Mouse (Mus musculus): Measurements from ENCODE around the gene Ank.

Gene Ank

DNA sequence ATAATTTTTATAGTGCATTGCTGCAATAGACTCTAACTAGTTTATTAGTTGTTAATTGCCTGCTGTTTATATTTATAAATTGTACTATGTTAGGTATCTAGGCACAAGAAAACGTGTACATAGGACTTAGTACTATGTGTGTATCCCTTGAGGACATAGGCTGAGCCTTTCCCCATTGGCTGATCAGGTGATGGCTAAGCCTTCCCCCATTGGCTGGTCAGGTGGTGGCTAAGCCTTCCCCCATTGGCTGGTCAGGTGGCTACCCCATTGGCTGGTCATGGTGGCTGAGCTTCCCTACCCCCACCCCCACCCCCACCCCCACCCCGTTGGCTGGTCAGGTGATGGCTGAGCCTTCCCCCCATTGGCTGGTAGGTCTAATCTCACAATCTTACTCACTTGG, 113.4 kb downstream of the Ank start:
- DNase-seq = no peak

- DNase-seq = no peak
Measured at GRCm38 (mm10) chr15:27580771-27581170, 114.3 kb downstream of the Ank start.

- peak; percentile 43 for DNase-seq
Measured at GRCm38 (mm10) chr15:27581640-27582039, 115.2 kb downstream of the Ank start.

GRCm38 (mm10) chr15:27582428-27582827, 116.0 kb downstream of the Ank start:
- peak; percentile 9 for DNase-seq

DNA sequence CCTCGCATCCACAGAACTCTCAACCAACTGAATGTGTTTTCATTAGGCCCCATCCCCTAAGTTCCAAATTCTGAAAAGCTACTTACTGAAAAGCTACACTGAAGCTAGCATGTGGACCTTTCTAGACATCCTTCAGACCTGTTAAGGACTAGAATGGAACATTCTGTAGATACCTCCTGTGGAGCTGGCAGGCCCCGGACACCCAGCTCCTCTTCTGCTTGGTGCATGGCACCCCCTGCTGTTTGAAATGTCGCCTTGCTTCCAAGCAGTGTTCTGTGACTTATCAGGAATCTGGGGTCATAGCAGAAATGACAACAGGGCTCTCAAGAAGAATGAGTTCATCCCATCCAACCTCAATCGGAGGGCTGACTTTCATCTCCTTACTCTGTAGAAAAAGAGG, 116.6 kb downstream of the Ank start:
- DNase-seq = peak; percentile 39

GRCm38 (mm10) chr15:27583620-27584019, 117.1 kb downstream of the Ank start:
- DNase-seq = no peak

DNA sequence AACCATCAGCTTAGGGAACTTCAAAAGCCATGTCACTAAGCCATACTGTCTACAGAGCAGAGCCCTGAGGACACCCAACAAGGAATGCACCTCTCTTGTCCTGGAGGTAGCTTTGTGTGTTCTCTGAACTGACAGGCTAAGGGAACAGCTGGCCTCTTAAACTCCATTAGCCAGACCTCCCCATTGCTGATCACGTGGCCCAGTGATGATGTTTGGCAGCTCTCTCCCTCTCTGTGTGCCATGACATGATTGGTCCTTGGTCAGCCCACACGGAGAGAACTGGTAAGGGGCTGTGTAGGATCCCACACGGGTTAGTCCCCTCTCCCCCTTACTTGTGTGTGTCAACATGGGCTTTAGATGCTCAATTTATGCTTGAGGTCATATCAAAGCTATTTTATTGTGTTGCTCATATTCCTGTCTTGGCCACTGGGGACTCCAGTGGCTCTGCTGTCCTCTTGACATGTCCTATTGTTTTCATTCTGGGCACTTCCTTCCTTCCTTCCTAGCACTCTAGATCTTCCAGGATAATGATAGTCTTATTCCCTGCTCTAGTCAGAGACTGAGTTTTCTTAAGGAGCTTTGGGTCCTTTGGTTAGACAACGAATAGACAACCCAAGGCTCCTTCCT, 119.1 kb downstream of the Ank start:
- no peak for DNase-seq

DNA sequence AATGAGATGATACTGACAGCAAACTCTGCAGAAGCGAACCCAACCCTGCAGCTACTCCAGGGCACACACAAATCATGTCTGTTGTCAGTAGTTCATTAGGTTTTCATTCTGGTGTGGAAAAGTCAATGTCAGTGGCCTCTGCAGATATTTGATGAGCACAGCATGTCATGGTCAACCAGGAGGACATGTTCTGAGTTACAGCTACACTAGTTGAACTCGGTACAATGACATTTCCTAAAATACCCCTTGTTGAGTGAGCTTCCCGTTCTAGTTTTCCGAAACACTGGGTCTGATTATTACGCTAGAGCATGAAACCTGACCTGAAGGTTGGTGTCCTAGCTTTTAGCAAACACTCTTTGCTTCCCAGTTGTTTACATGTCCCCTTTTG, 119.6 kb downstream of the Ank start:
- DNase-seq = no peak

DNA sequence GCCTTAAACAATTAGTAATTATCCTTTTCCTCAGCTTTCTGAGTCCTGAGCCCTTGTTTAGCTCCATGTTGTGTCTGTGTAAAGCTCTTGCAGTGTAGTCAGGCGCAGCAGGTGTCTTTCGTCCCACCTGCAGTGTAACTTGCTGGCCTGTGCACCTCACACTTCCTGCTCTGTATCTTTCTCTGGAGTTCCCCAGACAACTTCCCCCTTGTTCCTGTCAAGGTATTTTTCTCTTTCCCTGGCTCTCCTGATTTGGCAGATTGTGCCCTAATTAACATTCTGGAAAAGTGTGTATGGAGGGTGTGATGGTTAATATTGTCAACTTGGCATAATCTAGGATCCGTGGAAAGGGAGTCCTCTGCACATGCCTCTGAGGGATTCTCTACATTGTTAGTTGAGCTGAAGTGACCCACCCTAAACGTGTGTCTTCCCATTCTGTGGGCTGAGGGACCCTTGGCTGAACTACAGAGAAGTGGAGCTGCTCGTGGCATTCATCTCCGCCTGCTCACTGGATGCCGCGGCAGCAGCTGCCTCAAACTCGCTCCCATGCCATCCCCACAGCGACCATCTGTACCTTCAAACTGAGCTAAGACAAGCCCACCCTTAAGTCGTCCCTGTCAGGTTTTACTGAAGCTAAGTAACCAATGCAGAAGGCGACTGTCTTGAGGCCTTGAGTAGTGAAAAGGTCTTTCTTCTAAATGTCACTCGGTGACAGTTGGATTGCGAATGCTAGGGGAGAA, 121.8 kb downstream of the Ank start:
- no peak for DNase-seq

DNA sequence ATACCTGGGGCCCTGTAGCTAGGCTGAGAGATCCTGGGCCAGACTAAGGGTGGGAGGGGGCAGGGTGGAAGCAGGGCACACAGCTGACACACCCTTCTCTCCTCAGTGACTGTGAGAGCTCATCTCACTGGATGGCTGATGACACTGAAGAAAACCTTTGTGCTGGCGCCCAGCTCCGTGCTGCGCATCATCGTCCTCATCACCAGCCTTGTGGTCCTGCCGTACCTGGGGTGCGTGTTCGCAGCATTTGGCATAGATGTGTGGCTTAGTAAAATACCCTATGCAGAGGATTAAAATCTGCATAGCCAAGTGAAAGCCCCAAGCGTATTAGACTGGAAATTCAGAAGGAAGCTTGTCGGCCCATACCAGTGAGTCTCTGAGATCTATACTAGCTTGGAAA, 124.3 kb downstream of the Ank start:
- no peak for DNase-seq

DNA sequence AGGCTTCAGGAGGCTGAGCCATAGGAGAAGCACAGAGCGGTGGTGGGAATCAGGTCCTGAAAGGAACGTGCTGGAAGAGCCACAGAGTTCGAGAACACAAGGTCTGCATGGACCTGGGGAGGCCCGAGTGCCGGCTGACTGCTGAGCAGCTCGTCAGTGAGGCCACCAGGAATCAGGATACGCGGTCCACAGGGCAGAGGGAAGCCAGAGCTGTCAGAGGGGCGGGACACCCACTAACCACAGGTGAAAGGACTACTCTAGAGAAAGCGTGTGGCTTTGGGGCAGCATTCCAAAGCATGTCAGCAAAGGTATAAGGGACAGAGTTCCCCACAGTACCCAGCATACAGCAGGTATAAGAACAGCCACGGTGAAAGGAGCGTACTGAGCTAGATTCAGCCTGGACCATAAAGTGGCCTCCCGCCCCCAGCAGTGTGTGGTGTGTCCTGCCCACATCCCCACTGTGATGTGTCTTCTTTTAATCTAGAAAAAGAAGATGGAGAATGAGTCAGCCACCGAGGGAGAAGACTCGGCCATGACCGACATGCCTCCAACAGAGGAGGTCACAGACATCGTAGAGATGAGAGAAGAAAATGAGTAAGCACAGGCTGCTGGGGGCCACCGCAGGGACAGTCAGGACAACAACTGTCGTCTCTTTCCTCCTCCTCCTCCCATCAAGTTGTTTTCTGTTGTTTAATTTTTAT, 126.3 kb downstream of the Ank start:
- no peak for DNase-seq

- DNase-seq = peak; percentile 37
Measured at GRCm38 (mm10) chr15:27593717-27594116, 127.2 kb downstream of the Ank start.

DNA sequence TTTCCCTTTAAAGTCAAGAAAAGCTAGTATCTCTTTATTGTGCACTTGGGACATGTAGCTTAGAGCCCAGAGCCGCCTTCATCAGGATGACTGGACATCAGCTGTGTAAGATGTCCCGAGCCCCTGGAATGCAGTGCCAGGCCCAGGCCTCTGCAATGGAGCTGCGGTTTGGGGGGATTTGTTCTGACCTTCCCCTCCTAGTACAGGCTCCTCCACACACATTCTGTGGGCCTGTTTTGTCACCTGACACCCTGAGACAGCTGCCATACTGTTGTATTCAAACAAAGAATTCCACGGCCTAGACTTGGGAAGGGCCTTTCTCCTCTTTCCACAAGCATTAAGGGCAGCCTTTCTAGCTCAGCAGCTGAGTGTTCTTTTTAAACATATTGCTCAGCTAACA, 128.5 kb downstream of the Ank start:
- DNase-seq = peak; percentile 48

- peak; percentile 18 for DNase-seq
Measured at GRCm38 (mm10) chr15:27595560-27595959, 129.1 kb downstream of the Ank start.

DNA sequence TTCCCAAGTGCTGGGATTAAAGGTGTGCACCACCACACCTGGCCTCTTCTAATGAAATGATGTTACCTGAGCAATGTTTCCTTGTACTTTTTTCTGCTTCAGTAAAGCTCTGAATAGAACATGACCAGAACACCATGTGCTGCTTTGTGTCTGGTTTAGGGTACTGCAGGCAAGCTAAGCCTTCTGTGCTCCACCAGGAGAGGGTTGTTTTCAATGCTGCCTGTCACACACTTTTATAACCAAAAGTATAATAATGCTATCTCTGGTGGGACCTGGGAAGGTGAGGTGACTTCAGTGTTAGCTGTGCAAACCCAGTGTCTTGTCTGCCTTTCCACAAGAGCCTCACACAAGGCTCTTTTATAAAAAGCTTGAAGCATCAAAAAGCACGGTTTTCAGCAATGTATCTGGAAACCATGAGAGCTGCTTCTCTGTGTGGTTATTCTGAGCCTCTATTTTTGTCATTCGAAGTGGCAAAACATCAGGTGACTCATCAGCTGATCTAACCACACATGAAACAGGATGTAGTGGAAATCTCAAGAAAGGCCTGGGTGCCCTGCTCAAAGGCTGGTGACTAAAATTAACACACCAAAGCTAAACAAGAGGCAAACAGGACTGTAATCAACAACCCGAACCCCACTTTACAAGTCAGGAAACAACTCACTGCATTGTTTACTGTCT, 130.1 kb downstream of the Ank start:
- DNase-seq = no peak

- no peak for DNase-seq
Measured at GRCm38 (mm10) chr15:27597516-27597915, 131.0 kb downstream of the Ank start.

DNA sequence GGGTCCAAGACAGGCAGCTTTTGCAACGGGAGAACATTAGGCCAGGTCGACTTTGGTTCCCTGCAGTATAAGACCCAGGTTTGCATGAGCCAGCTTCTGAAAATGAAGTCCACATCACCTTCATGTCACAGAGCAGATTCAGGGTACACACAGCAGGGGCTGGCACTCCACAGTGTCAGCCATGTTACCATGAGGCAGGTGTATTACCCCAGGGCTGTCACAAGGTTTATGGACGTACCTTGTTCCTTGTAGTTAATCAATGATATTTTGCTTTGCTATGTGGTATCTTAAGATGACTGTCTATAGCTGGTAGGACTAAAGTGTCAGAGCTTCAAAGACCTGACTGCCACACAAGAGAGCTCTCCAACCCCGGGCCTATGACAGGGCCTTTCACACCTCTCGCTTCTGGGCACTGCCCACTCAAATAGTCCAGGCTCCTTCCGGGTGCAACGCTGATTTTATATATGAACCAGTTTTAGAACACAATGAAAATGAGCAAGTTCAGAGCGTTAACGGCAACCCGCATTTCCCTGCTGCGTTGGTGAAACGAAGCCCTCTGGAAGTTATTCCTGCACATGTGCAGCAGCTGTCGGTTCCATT, 132.4 kb downstream of the Ank start:
- no peak for DNase-seq

- no peak for DNase-seq
Measured at GRCm38 (mm10) chr15:27600524-27600923, 134.0 kb downstream of the Ank start.

GRCm38 (mm10) chr15:27604558-27604957, 138.1 kb downstream of the Ank start:
- DNase-seq = no peak

DNA sequence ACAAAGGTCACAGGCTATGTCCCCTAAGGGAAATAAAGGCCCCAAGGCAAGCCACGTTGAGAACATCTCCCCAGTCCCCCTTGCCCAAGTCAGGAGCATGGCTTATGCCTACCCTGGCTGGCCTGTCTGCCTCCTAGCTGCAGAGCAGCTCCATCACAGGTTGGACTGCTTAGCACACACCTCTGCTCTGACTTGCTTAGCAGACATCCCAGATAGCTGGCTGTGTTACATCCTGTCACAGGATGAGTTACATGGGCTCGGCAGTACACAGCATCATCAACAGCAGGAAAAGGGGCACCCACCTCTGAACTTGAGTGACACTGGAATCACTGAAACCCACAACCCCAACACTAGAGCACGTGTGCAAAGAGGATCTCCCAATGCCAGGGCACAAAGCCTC, 138.8 kb downstream of the Ank start:
- no peak for DNase-seq

DNA sequence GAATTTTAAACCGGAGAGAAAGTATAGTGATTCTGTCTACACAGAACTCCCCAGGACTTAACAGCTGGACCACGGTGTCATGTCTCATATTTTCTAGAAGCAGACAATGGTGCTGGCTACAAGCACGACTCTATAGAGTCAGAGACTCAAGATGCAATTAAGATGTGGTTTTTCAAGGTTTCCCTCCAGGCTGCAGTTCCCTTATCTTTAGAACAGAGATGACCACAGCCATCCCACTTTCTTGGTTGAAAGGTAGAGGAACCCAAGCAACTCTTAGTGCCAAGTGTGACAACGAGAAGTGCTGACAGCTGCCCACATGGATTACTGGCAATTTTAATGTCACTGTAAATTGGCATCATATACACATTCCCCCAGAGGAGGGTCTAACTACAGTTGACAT, 143.1 kb downstream of the Ank start:
- DNase-seq = no peak

GRCm38 (mm10) chr15:27612533-27613221, 146.2 kb downstream of the Ank start:
- peak; percentile 81 for DNase-seq

- no peak for DNase-seq
Measured at GRCm38 (mm10) chr15:27613255-27613654, 146.8 kb downstream of the Ank start.

All from embryo, embryonic 11 days (tissue).